Mouse (Mus musculus): ENCODE data around the gene Zkscan5.

GRCm38 (mm10) chr5:145178461-145178980 lies 25.8 kb upstream of the Zkscan5 start:
- TF ChIP-seq CTCF (IDR thresholded peaks at IDR 0.05; ENCODE audit: extremely low read depth, insufficient read depth, low read length) (no peak), POLR2A (IDR thresholded peaks at IDR 0.05; ENCODE audit: extremely low read depth, insufficient read depth, low read length) (no peak)

Data from cortical plate, adult 2 months (tissue).